Mouse (Mus musculus) stomach, embryonic 14.5 days (tissue): ENCODE measurements around the gene Gm44805. TPM values are rescaled to one million over a fixed set of nuclear protein-coding genes. Genes with fewer than 3 reads are reported as not detected.

Source experiments
- ATAC-seq: fragments of 200-750 bp; cut with Nextera tagmentation; 2 replicates; pipeline ENCODE4 v1.8.0; 2017; ENCODE audit warnings: low read depth, moderate TSS enrichment; ENCODE audit not compliant: insufficient number of reproducible peaks, insufficient read depth, low FRiP score
- H3K27ac ChIP-seq: fragments of 300-500 bp; sonication (generic); 2 replicates; pipeline ENCODE4 v1.5.1; 2014; ENCODE audit warnings: mild to moderate bottlenecking, low read length, moderate library complexity, mixed read lengths
- H3K27me3 ChIP-seq: fragments of 300-500 bp; sonication (generic); 2 replicates; pipeline ENCODE4 v1.6.1; 2014; ENCODE audit warnings: low read length, control low read depth, mixed read lengths; ENCODE audit not compliant: control insufficient read depth, insufficient read depth
- H3K36me3 ChIP-seq: fragments of 300-500 bp; sonication (generic); 2 replicates; pipeline ENCODE4 v1.6.1; 2014; ENCODE audit warnings: mild to moderate bottlenecking, control low read depth, low read length, moderate library complexity, mixed read lengths; ENCODE audit not compliant: control insufficient read depth, insufficient read depth
- H3K4me1 ChIP-seq: fragments of 300-500 bp; sonication (generic); 2 replicates; pipeline ENCODE4 v1.6.1; 2014; ENCODE audit warnings: low read length, control low read depth, mixed read lengths; ENCODE audit not compliant: control insufficient read depth, insufficient read depth
- H3K4me2 ChIP-seq: fragments of 300-500 bp; sonication (generic); replicated peaks from 2 replicates; pipeline ENCODE4 v1.6.1; 2014; ENCODE audit warnings: low read depth, low read length, control low read depth
- H3K4me3 ChIP-seq: fragments of 300-500 bp; sonication (generic); 2 replicates; pipeline ENCODE4 v1.5.1; 2014; ENCODE audit warnings: low read depth, low read length, control low read depth
- H3K9ac ChIP-seq: fragments of 300-500 bp; sonication (generic); replicated peaks from 2 replicates; pipeline ENCODE4 v1.6.1; 2014; ENCODE audit warnings: low read depth, mild to moderate bottlenecking, control low read depth, low read length, moderate library complexity, mixed read lengths
- H3K9me3 ChIP-seq: fragments of 300-500 bp; sonication (generic); 2 replicates; pipeline ENCODE4 v1.6.1; 2016; ENCODE audit warnings: low read depth, low read length, control low read depth; ENCODE audit not compliant: control insufficient read depth
- WGBS: fragments of 180-500 bp; shearing (Covaris S2); extraction: QIAGEN DNeasy Blood & Tissue Kit; methylation state at CpG from one replicate; pipeline ENCODE4 v1.1.7; 2014; 5-methylcytosine and 5-hydroxymethylcytosine counted together
- polyA plus RNA-seq: library from polyadenylated mRNA; unstranded; fragments of >200 nt; fragmentation: Nextera tagmentation; extraction: Ambion mirVana; gene quantifications from 2 replicates; pipeline ENCODE4 v1.2.1, GENCODE M21; 2014

Gm44805 gene
- polyA plus RNA-seq, 1 experiment from 2014 or later: not detected

- Histone ChIP-seq H3K27ac (peak overlapping the region; percentile 77), H3K9ac (no peak overlapping the region), H3K9me3 (peaks cover 7% of the 10 kb centered on the region), H3K4me1 (peaks cover 14% of the 10 kb centered on the region), H3K27me3 (no peaks in the 10 kb centered on the region), H3K4me3 (peak overlapping the region; percentile 27), H3K4me2 (peak overlapping the region; percentile 64), H3K36me3 (peaks cover 40% of the 10 kb centered on the region)
- no peak for ATAC-seq
- WGBS: 9% methylated on average over 18 of the region's 18 CpGs
Measured at GRCm38 (mm10) chr7:19716055-19716682, 34.9 kb upstream of the Gm44805 start.

- peak; percentile 98 for ATAC-seq
- no peaks in the 10 kb centered on the region for H3K27me3 ChIP-seq
- peaks cover 14% of the 10 kb centered on the region for H3K4me1 ChIP-seq
- WGBS: under 1% methylated on average over 58 of the region's 59 CpGs
- H3K4me3 ChIP-seq: peak within 1 kb of the TSS; percentile 99
- peaks cover 43% of the 10 kb centered on the region for H3K36me3 ChIP-seq
- H3K27ac ChIP-seq: peak within 1 kb of the TSS; percentile 77
- H3K9me3 ChIP-seq: no peaks in the 10 kb centered on the region
- H3K9ac ChIP-seq: peak within 1 kb of the TSS; percentile 94
- peak within 1 kb of the TSS; percentile 89 for H3K4me2 ChIP-seq
Measured at GRCm38 (mm10) chr7:19715239-19716054, 34.2 kb upstream of the Gm44805 start, which contains the start of gene Tomm40. TSS of gene Tomm40 (minus strand) at chr7:19715438.

GRCm38 (mm10) chr7:19714836-19715235 is 33.6 kb upstream of the Gm44805 start:
- Histone ChIP-seq H3K9me3 (no peaks in the 10 kb centered on the region), H3K27me3 (no peaks in the 10 kb centered on the region), H3K9ac (peak overlapping the region; percentile 94), H3K27ac (peak overlapping the region; percentile 75), H3K36me3 (peaks cover 47% of the 10 kb centered on the region), H3K4me2 (peak overlapping the region; percentile 89), H3K4me3 (peak overlapping the region; percentile 99), H3K4me1 (peaks cover 14% of the 10 kb centered on the region)
- no peak for ATAC-seq
- under 1% methylated on average over 39 of the region's 39 CpGs for WGBS

GRCm38 (mm10) chr7:19713598-19713997 is 32.4 kb upstream of the Gm44805 start:
- Histone ChIP-seq H3K4me2 (no peak overlapping the region), H3K27me3 (no peaks in the 10 kb centered on the region), H3K4me1 (peaks cover 14% of the 10 kb centered on the region), H3K36me3 (peaks cover 50% of the 10 kb centered on the region), H3K4me3 (no peak overlapping the region), H3K27ac (no peak overlapping the region), H3K9me3 (no peaks in the 10 kb centered on the region), H3K9ac (no peak overlapping the region)
- ATAC-seq: no peak
- 88% methylated on average over 9 of the region's 9 CpGs for WGBS

- Histone ChIP-seq H3K4me3 (no peak overlapping the region), H3K9ac (no peak overlapping the region), H3K27ac (no peak overlapping the region), H3K4me2 (no peak overlapping the region), H3K27me3 (no peaks in the 10 kb centered on the region), H3K36me3 (peaks cover 48% of the 10 kb centered on the region), H3K4me1 (peaks cover 14% of the 10 kb centered on the region), H3K9me3 (no peaks in the 10 kb centered on the region)
- ATAC-seq: no peak
- WGBS: 41% methylated on average over 4 of the region's 4 CpGs
Measured at GRCm38 (mm10) chr7:19713196-19713595, 32.0 kb upstream of the Gm44805 start.

- Histone ChIP-seq H3K9me3 (no peaks in the 10 kb centered on the region), H3K27me3 (no peaks in the 10 kb centered on the region), H3K4me3 (no peak overlapping the region), H3K4me1 (peaks cover 14% of the 10 kb centered on the region), H3K4me2 (no peak overlapping the region), H3K27ac (no peak overlapping the region), H3K9ac (no peak overlapping the region), H3K36me3 (peaks cover 49% of the 10 kb centered on the region)
- WGBS: 72% methylated on average over 4 of the region's 4 CpGs
- ATAC-seq: no peak
Measured at GRCm38 (mm10) chr7:19712414-19712813, 31.2 kb upstream of the Gm44805 start.

GRCm38 (mm10) chr7:19710650-19711049 is 29.4 kb upstream of the Gm44805 start:
- 93% methylated on average over 10 of the region's 10 CpGs for WGBS
- no peaks in the 10 kb centered on the region for H3K9me3 ChIP-seq
- H3K4me3 ChIP-seq: no peak overlapping the region
- H3K4me2 ChIP-seq: no peak overlapping the region
- H3K27me3 ChIP-seq: no peaks in the 10 kb centered on the region
- ATAC-seq: no peak
- no peak overlapping the region for H3K27ac ChIP-seq
- H3K9ac ChIP-seq: no peak overlapping the region
- peaks cover 8% of the 10 kb centered on the region; the same call in 1 of the 2 replicates for H3K4me1 ChIP-seq
- H3K36me3 ChIP-seq: peaks cover 48% of the 10 kb centered on the region

GRCm38 (mm10) chr7:19705271-19705670 is 24.0 kb upstream of the Gm44805 start:
- Histone ChIP-seq H3K36me3 (peaks cover 26% of the 10 kb centered on the region), H3K9ac (no peak overlapping the region), H3K4me2 (no peak overlapping the region), H3K9me3 (no peaks in the 10 kb centered on the region), H3K4me1 (peaks cover 6% of the 10 kb centered on the region), H3K27ac (no peak overlapping the region), H3K4me3 (no peak overlapping the region), H3K27me3 (no peaks in the 10 kb centered on the region)
- ATAC-seq: no peak
- 93% methylated on average over 7 of the region's 7 CpGs for WGBS
